Mouse (Mus musculus): ENCODE results near the gene Rab11fip5.

Rab11fip5 gene

GRCm38 (mm10) chr6:85373066-85373860 lies 1.2 kb downstream of the Rab11fip5 start:
- DNase-seq, result no peak

GRCm38 (mm10) chr6:85372496-85372895 lies 1.9 kb downstream of the Rab11fip5 start:
- DNase-seq, result no peak

GRCm38 (mm10) chr6:85371859-85372405 lies 2.5 kb downstream of the Rab11fip5 start:
- DNase-seq, result no peak

- no peak for DNase-seq
These were observed 3.6 kb downstream of the Rab11fip5 start for GRCm38 (mm10) chr6:85370666-85371430.

GRCm38 (mm10) chr6:85370041-85370440 lies 4.4 kb downstream of the Rab11fip5 start:
- DNase-seq, result no peak

- DNase-seq, result no peak
These were observed 5.1 kb downstream of the Rab11fip5 start for GRCm38 (mm10) chr6:85369181-85369860.

GRCm38 (mm10) chr6:85368722-85369121 lies 5.7 kb downstream of the Rab11fip5 start:
- no peak for DNase-seq

- DNase-seq, result no peak
These were observed 6.3 kb downstream of the Rab11fip5 start for GRCm38 (mm10) chr6:85368166-85368565.

- DNase-seq, result no peak
These were observed 8.0 kb downstream of the Rab11fip5 start for GRCm38 (mm10) chr6:85366387-85366786.

- DNase-seq, result no peak
These were observed 10.0 kb downstream of the Rab11fip5 start for GRCm38 (mm10) chr6:85364439-85364838.

GRCm38 (mm10) chr6:85363906-85364260 lies 10.6 kb downstream of the Rab11fip5 start:
- no peak for DNase-seq

- no peak for DNase-seq
These were observed 11.1 kb downstream of the Rab11fip5 start for GRCm38 (mm10) chr6:85363231-85363905.

- no peak for DNase-seq
These were observed 11.8 kb downstream of the Rab11fip5 start for GRCm38 (mm10) chr6:85362610-85363009.

- DNase-seq, result no peak
These were observed 14.1 kb downstream of the Rab11fip5 start for GRCm38 (mm10) chr6:85360311-85360710.

GRCm38 (mm10) chr6:85358877-85359276 lies 15.6 kb downstream of the Rab11fip5 start:
- no peak for DNase-seq

GRCm38 (mm10) chr6:85356682-85357465 lies 17.6 kb downstream of the Rab11fip5 start:
- no peak for DNase-seq

- DNase-seq, result no peak
These were observed 18.7 kb downstream of the Rab11fip5 start for GRCm38 (mm10) chr6:85355753-85356152.

- DNase-seq, result no peak
These were observed 19.7 kb downstream of the Rab11fip5 start for GRCm38 (mm10) chr6:85354709-85355108.

- DNase-seq, result no peak
These were observed 20.7 kb downstream of the Rab11fip5 start for GRCm38 (mm10) chr6:85353706-85354105.

- no peak for DNase-seq
These were observed 24.3 kb downstream of the Rab11fip5 start for GRCm38 (mm10) chr6:85350157-85350556.

- no peak for DNase-seq
These were observed 25.2 kb downstream of the Rab11fip5 start for GRCm38 (mm10) chr6:85349246-85349645.

- DNase-seq, result no peak
These were observed 26.3 kb downstream of the Rab11fip5 start for GRCm38 (mm10) chr6:85348133-85348532.
